Mouse (Mus musculus): ENCODE results near the gene Bcan. TPM values are rescaled to one million over a fixed set of nuclear protein-coding genes. Genes with fewer than 3 reads are reported as not detected.

The Bcan gene
- polyA plus RNA-seq, 1 experiment from 2014 or later, result not detected

- Histone ChIP-seq H3K9ac (no peak overlapping the region), H3K27me3 (replicated peaks) (peaks cover 73% of the 10 kb centered on the region), H3K4me3 (no peak overlapping the region), H3K4me1 (peaks cover 31% of the 10 kb centered on the region), H3K9me3 (replicated peaks) (no peaks in the 10 kb centered on the region), H3K4me2 (no peak overlapping the region), H3K27ac (no peak overlapping the region), H3K36me3 (peaks cover 12% of the 10 kb centered on the region)
- ATAC-seq, result no peak
- 15% methylated on average over 1 of the region's 1 CpGs for WGBS (ENCODE audit: insufficient replicate concordance)
These were observed 53.5 kb downstream of the Bcan start for GRCm38 (mm10) chr3:87946541-87946860.

DNA sequence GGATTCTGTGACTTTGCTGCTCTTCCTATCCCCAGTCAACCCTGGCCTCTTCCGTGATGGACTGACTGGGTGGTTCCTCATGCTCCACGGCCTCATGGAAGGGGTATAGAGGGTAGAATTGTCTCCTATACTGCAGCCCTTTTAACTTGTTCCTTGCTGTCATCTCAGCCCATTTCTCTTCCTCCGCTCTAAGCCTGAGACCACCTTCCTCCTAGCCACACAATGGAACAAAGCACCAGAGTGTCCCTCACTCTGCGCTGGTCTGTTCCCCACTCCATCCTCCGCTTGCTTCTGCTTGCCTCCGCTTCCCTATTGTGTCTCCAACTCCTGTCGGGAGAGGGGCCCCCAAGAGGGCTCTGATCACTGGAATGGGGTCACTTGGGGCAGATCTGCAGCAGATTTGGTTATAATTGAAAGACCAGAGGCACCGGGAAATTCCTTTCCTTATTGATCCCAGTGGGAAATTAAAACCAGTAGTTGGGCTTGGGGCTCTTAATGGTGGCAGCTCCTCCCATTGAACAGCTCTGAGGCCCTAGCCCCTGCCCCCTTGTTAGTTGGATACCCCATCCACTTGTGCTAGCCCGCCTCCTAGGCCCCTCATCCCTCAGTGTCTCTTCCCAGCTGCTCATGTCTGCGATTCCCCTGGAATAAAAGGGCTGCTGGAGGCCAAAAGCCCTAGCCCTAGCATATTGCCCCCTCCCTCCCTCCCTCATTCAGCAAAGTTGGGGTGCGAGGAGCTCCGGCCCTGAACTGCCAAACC is 54.1 kb downstream of the Bcan start:
- H3K4me3 ChIP-seq, result no peak overlapping the region

GRCm38 (mm10) chr3:87944838-87945600 is 55.0 kb downstream of the Bcan start:
- H3K27ac ChIP-seq, result no peak overlapping the region
- WGBS (ENCODE audit: insufficient replicate concordance), result 42% methylated on average over 4 of the region's 4 CpGs
- peaks cover 58% of the 10 kb centered on the region for H3K27me3 ChIP-seq (replicated peaks)
- no peak for ATAC-seq
- no peaks in the 10 kb centered on the region for H3K9me3 ChIP-seq (replicated peaks)
- no peak overlapping the region for H3K4me3 ChIP-seq
- peaks cover 27% of the 10 kb centered on the region for H3K36me3 ChIP-seq
- H3K4me2 ChIP-seq, result no peak overlapping the region
- no peak overlapping the region for H3K9ac ChIP-seq
- H3K4me1 ChIP-seq, result peaks cover 31% of the 10 kb centered on the region

More for the DNA sequence above, 54.1 kb downstream of the Bcan start:
- H3K27ac ChIP-seq, result no peak overlapping the region
- peaks cover 68% of the 10 kb centered on the region for H3K27me3 ChIP-seq (replicated peaks)
- ATAC-seq, result no peak
- H3K36me3 ChIP-seq, result peaks cover 17% of the 10 kb centered on the region
- no peaks in the 10 kb centered on the region for H3K9me3 ChIP-seq (replicated peaks)
- no peak overlapping the region for H3K4me2 ChIP-seq
- H3K4me1 ChIP-seq, result peaks cover 31% of the 10 kb centered on the region
- WGBS (ENCODE audit: insufficient replicate concordance), result 26% methylated on average over 12 of the region's 12 CpGs
- no peak overlapping the region for H3K9ac ChIP-seq

DNA sequence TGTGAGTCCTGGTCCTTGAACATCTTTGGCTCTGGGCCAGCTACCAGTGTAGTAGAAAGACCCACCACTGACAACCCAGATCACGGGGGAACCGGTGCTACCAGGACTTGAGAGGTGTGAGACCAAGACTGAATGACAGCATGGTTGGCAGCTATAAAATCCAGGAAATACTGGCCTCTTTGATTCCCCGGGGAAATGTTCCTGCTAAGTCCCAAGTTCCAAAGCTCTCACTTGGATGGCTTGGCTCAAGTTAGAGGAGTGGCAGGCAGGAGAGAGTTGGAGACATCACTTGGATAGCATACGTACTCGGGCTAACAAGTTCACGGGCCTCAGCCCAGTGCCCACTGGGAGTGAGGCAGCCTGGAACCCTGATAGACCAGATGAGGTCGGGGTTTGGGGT is 56.4 kb downstream of the Bcan start:
- H3K27me3 ChIP-seq (replicated peaks), result peaks cover 44% of the 10 kb centered on the region
- no peak overlapping the region for H3K4me2 ChIP-seq
- H3K4me1 ChIP-seq, result peaks cover 25% of the 10 kb centered on the region
- H3K9me3 ChIP-seq (replicated peaks), result no peaks in the 10 kb centered on the region
- WGBS (ENCODE audit: insufficient replicate concordance), result 69% methylated on average over 7 of the region's 7 CpGs
- ATAC-seq, result no peak
- H3K4me3 ChIP-seq, result no peak overlapping the region
- H3K36me3 ChIP-seq, result peaks cover 41% of the 10 kb centered on the region
- no peak overlapping the region for H3K9ac ChIP-seq
- H3K27ac ChIP-seq, result no peak overlapping the region

- Histone ChIP-seq H3K4me2 (no peak overlapping the region), H3K4me1 (peaks cover 14% of the 10 kb centered on the region; the same call in 1 of the 2 replicates), H3K9ac (no peak overlapping the region), H3K27ac (no peak overlapping the region), H3K27me3 (replicated peaks) (peaks cover 33% of the 10 kb centered on the region), H3K36me3 (peaks cover 52% of the 10 kb centered on the region), H3K4me3 (no peak overlapping the region), H3K9me3 (replicated peaks) (no peaks in the 10 kb centered on the region)
- 79% methylated on average over 2 of the region's 2 CpGs for WGBS (ENCODE audit: insufficient replicate concordance)
- ATAC-seq, result no peak
These were observed 57.6 kb downstream of the Bcan start for GRCm38 (mm10) chr3:87942471-87942870.

- Histone ChIP-seq H3K27ac (no peak overlapping the region), H3K27me3 (replicated peaks) (peaks cover 14% of the 10 kb centered on the region), H3K9me3 (replicated peaks) (no peaks in the 10 kb centered on the region), H3K9ac (no peak overlapping the region), H3K4me3 (no peak overlapping the region), H3K4me2 (no peak overlapping the region), H3K36me3 (peaks cover 68% of the 10 kb centered on the region), H3K4me1 (peaks cover 13% of the 10 kb centered on the region)
- ATAC-seq, result no peak
- 80% methylated on average over 5 of the region's 5 CpGs for WGBS (ENCODE audit: insufficient replicate concordance)
These were observed 59.4 kb downstream of the Bcan start for GRCm38 (mm10) chr3:87940611-87941010.

Other genes starting within 250 kb of the Bcan start
- gene Ntrk1, start 205.1 kb downstream of the Bcan start, polyA plus RNA-seq (2016; fragmentation: Nextera tagmentation; extraction: Ambion mirVana), result 0.31 and 0.59 TPM in 2 replicates
- 0.05 TPM in 1 of 2 replicates, not detected in the other for gene Insrr, start 203.3 kb downstream of the Bcan start, polyA plus RNA-seq (2016; fragmentation: Nextera tagmentation; extraction: Ambion mirVana)
- gene Pear1, start 175.9 kb downstream of the Bcan start, polyA plus RNA-seq (2016; fragmentation: Nextera tagmentation; extraction: Ambion mirVana), result 9.4 and 10.2 TPM in 2 replicates
- 0.04 and 0.11 TPM in 2 replicates for gene Sh2d2a, start 153.5 kb downstream of the Bcan start, polyA plus RNA-seq (2016; fragmentation: Nextera tagmentation; extraction: Ambion mirVana)
- gene Prcc, start 114.6 kb downstream of the Bcan start, polyA plus RNA-seq (2016; fragmentation: Nextera tagmentation; extraction: Ambion mirVana), result 8.7 and 8.9 TPM in 2 replicates
- gene Hdgf, start 93.9 kb downstream of the Bcan start, polyA plus RNA-seq (2016; fragmentation: Nextera tagmentation; extraction: Ambion mirVana), result 393 and 400 TPM in 2 replicates
- 57.0 and 57.3 TPM in 2 replicates for gene Mrpl24, start 80.7 kb downstream of the Bcan start, polyA plus RNA-seq (2016; fragmentation: Nextera tagmentation; extraction: Ambion mirVana)
- 51.9 and 52.2 TPM in 2 replicates for gene Isg20l2, start 69.9 kb downstream of the Bcan start, polyA plus RNA-seq (2016; fragmentation: Nextera tagmentation; extraction: Ambion mirVana)
- gene Rrnad1, start 69.5 kb downstream of the Bcan start, polyA plus RNA-seq (2016; fragmentation: Nextera tagmentation; extraction: Ambion mirVana), result 11.1 and 11.4 TPM in 2 replicates
- 3.9 and 6.5 TPM in 2 replicates for gene Crabp2, start 51.6 kb downstream of the Bcan start, polyA plus RNA-seq (2016; fragmentation: Nextera tagmentation; extraction: Ambion mirVana)
- gene Nes, start 29.2 kb downstream of the Bcan start, polyA plus RNA-seq (2016; fragmentation: Nextera tagmentation; extraction: Ambion mirVana), result 7.2 and 7.3 TPM in 2 replicates
- gene Hapln2, start 27.4 kb upstream of the Bcan start, polyA plus RNA-seq (2016; fragmentation: Nextera tagmentation; extraction: Ambion mirVana), result not detected in 2 replicates
- gene Gpatch4, start 42.9 kb upstream of the Bcan start, polyA plus RNA-seq (2016; fragmentation: Nextera tagmentation; extraction: Ambion mirVana), result 41.4 and 44.0 TPM in 2 replicates
- gene Naxe, start 58.3 kb upstream of the Bcan start, polyA plus RNA-seq (2016; fragmentation: Nextera tagmentation; extraction: Ambion mirVana), result 72.1 TPM in 2 replicates
- not detected in 2 replicates for gene Ttc24, start 78.1 kb upstream of the Bcan start, polyA plus RNA-seq (2016; fragmentation: Nextera tagmentation; extraction: Ambion mirVana)
- gene Iqgap3, start 81.7 kb upstream of the Bcan start, polyA plus RNA-seq (2016; fragmentation: Nextera tagmentation; extraction: Ambion mirVana), result 11.2 and 11.8 TPM in 2 replicates
- 12.1 and 13.6 TPM in 2 replicates for gene Mef2d, start 142.1 kb upstream of the Bcan start, polyA plus RNA-seq (2016; fragmentation: Nextera tagmentation; extraction: Ambion mirVana)

Measured in liver, embryonic 12.5 days (tissue).